Mouse (Mus musculus) MEL (cell line): ENCODE measurements at regions not wholly inside any gene's neighbourhood (a gene's known extent, or its start where the extent isn't known, plus 50 kb on each side); places are given as distances from the start of the nearest gene placed in this dataset.

Source experiments
- E2F4 ChIP-seq: IDR thresholded peaks from 2 replicates; pipeline ENCODE4 v1.6.1; 2011; ENCODE audit warnings: low read depth, low read length, improper control_type of control experiment, borderline replicate concordance
- POLR2A ChIP-seq, 2 experiments: IDR thresholded peaks; 2 replicates each; pipeline ENCODE4 v1.6.1; 2011 to 2012; ENCODE audit warnings: low read length in 2 of 2, mild to moderate bottlenecking in 2 of 2, control low read depth in 1 of 2, improper control_type of control experiment in 1 of 2, low read depth in 1 of 2, moderate library complexity in 1 of 2; ENCODE audit not compliant: control insufficient read depth in 1 of 2, insufficient read depth in 1 of 2, poor library complexity in 1 of 2

- no peak for TF ChIP-seq POLR2A (IDR thresholded peaks at IDR 0.05; ENCODE audit: control insufficient read depth in 1 of 2, insufficient read depth in 1 of 2, low read depth in 1 of 2, low read length in 2 of 2, poor library complexity in 1 of 2)
- TF ChIP-seq E2F4: no peak
Measured at GRCm38 (mm10) chr2:128473241-128473954, 117.6 kb upstream of the Spdye4c start.
